8 mouse cellular contexts compared by ENCODE assay signal in the genomic region with DNA sequence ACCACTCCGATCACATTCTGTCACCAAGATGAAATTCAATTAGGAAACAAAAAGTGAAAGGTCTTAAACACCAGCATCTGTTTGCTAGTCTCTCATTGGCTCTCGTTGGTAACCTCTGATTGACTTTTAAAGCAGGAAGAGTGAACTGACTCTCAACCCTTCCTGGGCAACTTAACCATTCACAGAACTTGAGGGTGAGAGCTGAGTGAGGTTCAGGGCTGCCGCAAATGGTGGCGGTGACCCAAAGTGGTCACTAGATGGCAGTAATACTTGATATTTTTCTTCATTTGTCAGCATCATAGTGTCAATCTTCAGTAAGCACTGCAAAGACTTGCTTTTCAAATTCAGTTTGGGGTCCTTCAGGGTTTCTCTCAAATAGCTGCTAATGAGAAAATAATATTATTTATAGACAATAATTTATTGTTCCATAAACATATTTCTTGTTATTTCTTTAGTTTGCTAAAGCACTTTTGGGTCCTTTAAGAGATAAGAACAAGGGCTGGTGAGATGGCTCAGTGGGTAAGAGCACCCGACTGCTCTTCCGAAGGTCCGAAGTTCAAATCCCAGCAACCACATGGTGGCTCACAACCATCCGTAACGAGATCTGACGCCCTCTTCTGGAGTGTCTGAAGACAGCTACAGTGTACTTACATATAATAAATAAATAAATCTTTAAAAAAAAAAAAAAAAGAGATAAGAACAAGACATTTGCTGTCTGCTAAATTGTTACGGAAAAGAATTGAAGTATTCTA.
DNase-seq lines count a peak whose midpoint lies in the region; ATAC-seq lines count a peak whose summit lies in the region.
"Not testable (repeated sequence)": the region's sequence is repeated elsewhere in the genome, so short reads cannot be mapped to it uniquely, and the experiment has no call there.

No protein-coding gene starts in this region.

- not testable (repeated sequence) for H3K4me1 ChIP-seq in forebrain, embryonic 15.5 days; kidney, embryonic 16.5 days (ENCODE audit: insufficient read depth, low read length); liver, embryonic 11.5 days (replicated peaks; ENCODE audit: control insufficient read depth, insufficient read depth, low read length); midbrain, embryonic 15.5 days
- H3K4me1 ChIP-seq in hindbrain, embryonic 10.5 days (replicated peaks): peaks cover 14% of the 10 kb centered on the region

- H3K9ac ChIP-seq in forebrain, embryonic 15.5 days (replicated peaks); kidney, embryonic 16.5 days (replicated peaks; ENCODE audit: low read length); liver, embryonic 11.5 days (ENCODE audit: low read depth, low read length); midbrain, embryonic 15.5 days: not testable (repeated sequence)

- H3K27me3 ChIP-seq in forebrain, embryonic 15.5 days; hindbrain, embryonic 10.5 days (ENCODE audit: insufficient read depth, poor library complexity, severe bottlenecking); kidney, embryonic 16.5 days (ENCODE audit: insufficient read depth, low read length); liver, embryonic 11.5 days (replicated peaks; ENCODE audit: control insufficient read depth, insufficient read depth, low read length); midbrain, embryonic 15.5 days (replicated peaks): not testable (repeated sequence)

- H3K27ac ChIP-seq in forebrain, embryonic 15.5 days (replicated peaks); hindbrain, embryonic 10.5 days; kidney, embryonic 16.5 days (ENCODE audit: low read length); liver, embryonic 11.5 days (ENCODE audit: low read depth, low read length); midbrain, embryonic 15.5 days: not testable (repeated sequence)

- not testable (repeated sequence) for H3K4me2 ChIP-seq in forebrain, embryonic 15.5 days (replicated peaks); kidney, embryonic 16.5 days (replicated peaks; ENCODE audit: low read depth, low read length); liver, embryonic 11.5 days; midbrain, embryonic 15.5 days

- ATAC-seq in forebrain, embryonic 15.5 days (replicated peaks): peak; percentile 63
- peak; percentile 61; the same call in 1 of the 2 replicates for ATAC-seq in kidney, embryonic 16.5 days (ENCODE audit: low FRiP score, low TSS enrichment)
- ATAC-seq in liver, embryonic 11.5 days (replicated peaks; ENCODE audit: low FRiP score): 0 out of 2 replicates have a peak, but pooled peaks have one; percentile 66
- peak; percentile 74 for ATAC-seq in midbrain, embryonic 15.5 days (replicated peaks)

- H3K4me3 ChIP-seq in forebrain, embryonic 15.5 days; hindbrain, embryonic 10.5 days; kidney, embryonic 16.5 days (ENCODE audit: low read length); liver, embryonic 11.5 days (ENCODE audit: low read depth, low read length); midbrain, embryonic 15.5 days: not testable (repeated sequence)

- WGBS in forebrain, embryonic 15.5 days: 46% methylated on average over 9 of the region's 11 CpGs
- 54% methylated on average over 11 of the region's 11 CpGs for WGBS in hindbrain, embryonic 10.5 days
- WGBS in kidney, embryonic 16.5 days: 42% methylated on average over 8 of the region's 11 CpGs
- WGBS in liver, embryonic 11.5 days: 45% methylated on average over 8 of the region's 11 CpGs
- WGBS in midbrain, embryonic 15.5 days: 52% methylated on average over 11 of the region's 11 CpGs

- peak; percentile 75 for DNase-seq in CD4-positive, CD25-positive, alpha-beta regulatory T cell, adult 2 months (ENCODE audit: low read depth, low spot score)
- peak; percentile 7 to 15 for DNase-seq in adrenal gland, postnatal 36 days
- DNase-seq in hindbrain, embryonic 10.5 days (ENCODE audit: low spot score): peak; percentile 35
- not testable (repeated sequence) for DNase-seq in liver, embryonic 11.5 days (ENCODE audit: low spot score)
- peak; percentile 6 for DNase-seq in spleen, adult 12 weeks (ENCODE audit: low spot score)

- not testable (repeated sequence) for H3K36me3 ChIP-seq in forebrain, embryonic 15.5 days; hindbrain, embryonic 10.5 days; kidney, embryonic 16.5 days (ENCODE audit: insufficient read depth, low read length); liver, embryonic 11.5 days (ENCODE audit: control insufficient read depth, insufficient read depth, low read length); midbrain, embryonic 15.5 days (replicated peaks)

- H3K9me3 ChIP-seq in forebrain, embryonic 15.5 days; hindbrain, embryonic 10.5 days; kidney, embryonic 16.5 days (ENCODE audit: low read length); liver, embryonic 11.5 days (ENCODE audit: control insufficient read depth, low read length); midbrain, embryonic 15.5 days: not testable (repeated sequence)
